Mouse (Mus musculus) thymus, adult 2 months (tissue): ENCODE measurements around the gene D330020A13Rik.

Experiments
- CTCF ChIP-seq: fragments of 200-500 bp; IDR thresholded peaks from 2 replicates; pipeline ENCODE4 v1.5.1; 2012; ENCODE audit warnings: mild to moderate bottlenecking, control low read depth, low read length, moderate library complexity, borderline replicate concordance; ENCODE audit not compliant: control insufficient read depth, poor library complexity, insufficient read depth; ENCODE audit errors: extremely low read depth
- POLR2A ChIP-seq: fragments of 200-500 bp; IDR thresholded peaks from 2 replicates; pipeline ENCODE4 v1.6.1; 2012; ENCODE audit warnings: mild to moderate bottlenecking, low read length, control low read depth, moderate library complexity; ENCODE audit not compliant: control insufficient read depth, poor library complexity, insufficient read depth; ENCODE audit errors: extremely low read depth

GRCm38 (mm10) chr6:120343992-120344391, 49.8 kb downstream of the D330020A13Rik start:
- TF ChIP-seq CTCF: no peak
- TF ChIP-seq POLR2A: no peak
